Mouse (Mus musculus): ENCODE data around the gene H13. TPM values are rescaled to one million over a fixed set of nuclear protein-coding genes. Genes with fewer than 3 reads are reported as not detected.

Gene H13
- total RNA-seq, 2 experiments from 2014 or later: 35.1 to 38.5 TPM

- intact Hi-C loops (cut with DNase I): no loop called here
- DNase-seq (ENCODE audit: low spot score): peak; percentile 73
Observed at GRCm38 (mm10) chr2:152727795-152728510, 58.7 kb downstream of the H13 start.

GRCm38 (mm10) chr2:152728594-152728993 lies 59.3 kb downstream of the H13 start:
- no peak for DNase-seq (ENCODE audit: low spot score)
- intact Hi-C loops (cut with DNase I): no loop called here

GRCm38 (mm10) chr2:152729013-152729635 lies 59.9 kb downstream of the H13 start:
- intact Hi-C loops (cut with DNase I): no loop called here
- DNase-seq (ENCODE audit: low spot score): no peak

GRCm38 (mm10) chr2:152729636-152730020 lies 60.4 kb downstream of the H13 start:
- intact Hi-C loops (cut with DNase I): no loop called here
- DNase-seq (ENCODE audit: low spot score): peak; percentile 76

- intact Hi-C loops (cut with DNase I): no loop called here
Observed at GRCm38 (mm10) chr2:152733201-152733600, 63.9 kb downstream of the H13 start.

GRCm38 (mm10) chr2:152734501-152734900 lies 65.2 kb downstream of the H13 start:
- intact Hi-C loops (cut with DNase I): no loop called here

More at GRCm38 (mm10) chr2:152733201-152733600, 63.9 kb downstream of the H13 start:
- DNase-seq (ENCODE audit: low spot score): no peak

GRCm38 (mm10) chr2:152734984-152735383 lies 65.7 kb downstream of the H13 start:
- DNase-seq (ENCODE audit: low spot score): peak; percentile 94
- intact Hi-C loops (cut with DNase I): no loop called here

More at GRCm38 (mm10) chr2:152734501-152734900, 65.2 kb downstream of the H13 start:
- no peak for DNase-seq (ENCODE audit: low spot score)

- intact Hi-C loops (cut with DNase I): no loop called here
- peak; percentile 91 for DNase-seq (ENCODE audit: low spot score)
Observed at GRCm38 (mm10) chr2:152736090-152736601, 66.9 kb downstream of the H13 start, which contains the start of gene Id1. Gene Id1 (plus strand): TSS chr2:152736251.

GRCm38 (mm10) chr2:152736748-152737147 lies 67.5 kb downstream of the H13 start:
- intact Hi-C loops (cut with DNase I): no loop called here
- DNase-seq (ENCODE audit: low spot score): no peak

- DNase-seq (ENCODE audit: low spot score): peak; percentile 37
- intact Hi-C loops (cut with DNase I): loop anchor here (2.0 kb wide), 1 partner anchor 47 kb away; no protein-coding TSS in a partner anchor
Observed at GRCm38 (mm10) chr2:152737306-152738221, 68.3 kb downstream of the H13 start.

- no peak for DNase-seq (ENCODE audit: low spot score)
Observed at GRCm38 (mm10) chr2:152738341-152738740, 69.1 kb downstream of the H13 start.

GRCm38 (mm10) chr2:152739031-152739841 lies 70.0 kb downstream of the H13 start:
- peak; percentile 87 for DNase-seq (ENCODE audit: low spot score)
- intact Hi-C loops (cut with DNase I): loop anchor here (1.0 to 2.0 kb wide), 2 partner anchors 32 to 46 kb away; no protein-coding TSS in a partner anchor

More at GRCm38 (mm10) chr2:152738341-152738740, 69.1 kb downstream of the H13 start:
- intact Hi-C loops (cut with DNase I): loop anchor here (2.0 kb wide), 1 partner anchor 46 kb away; no protein-coding TSS in a partner anchor

GRCm38 (mm10) chr2:152739842-152740260 lies 70.6 kb downstream of the H13 start:
- DNase-seq (ENCODE audit: low spot score): no peak
- intact Hi-C loops (cut with DNase I): loop anchor here (1.0 to 2.0 kb wide), 2 partner anchors 33 to 45 kb away; no protein-coding TSS in a partner anchor

- intact Hi-C loops (cut with DNase I): no loop called here
- no peak for DNase-seq (ENCODE audit: low spot score)
Observed at GRCm38 (mm10) chr2:152740490-152740889, 71.2 kb downstream of the H13 start.

- intact Hi-C loops (cut with DNase I): loop anchor here (2.0 kb wide), 1 partner anchor 45 kb away; no protein-coding TSS in a partner anchor
Observed at GRCm38 (mm10) chr2:152741153-152742041, 72.1 kb downstream of the H13 start.

GRCm38 (mm10) chr2:152742435-152742834 lies 73.2 kb downstream of the H13 start:
- intact Hi-C loops (cut with DNase I): loop anchor here (2.0 kb wide), 1 partner anchor 46 kb away; no protein-coding TSS in a partner anchor
- peak; percentile 49 for DNase-seq (ENCODE audit: low spot score)

More at GRCm38 (mm10) chr2:152741153-152742041, 72.1 kb downstream of the H13 start:
- peak; percentile 54 for DNase-seq (ENCODE audit: low spot score)

- intact Hi-C loops (cut with DNase I): no loop called here
- no peak for DNase-seq (ENCODE audit: low spot score)
Observed at GRCm38 (mm10) chr2:152753944-152754711, 84.9 kb downstream of the H13 start, which contains the start of gene Cox4i2. Gene Cox4i2 (plus strand): TSS chr2:152754173.
